Mouse (Mus musculus): ENCODE data around the gene Ndufaf3.

DNA sequence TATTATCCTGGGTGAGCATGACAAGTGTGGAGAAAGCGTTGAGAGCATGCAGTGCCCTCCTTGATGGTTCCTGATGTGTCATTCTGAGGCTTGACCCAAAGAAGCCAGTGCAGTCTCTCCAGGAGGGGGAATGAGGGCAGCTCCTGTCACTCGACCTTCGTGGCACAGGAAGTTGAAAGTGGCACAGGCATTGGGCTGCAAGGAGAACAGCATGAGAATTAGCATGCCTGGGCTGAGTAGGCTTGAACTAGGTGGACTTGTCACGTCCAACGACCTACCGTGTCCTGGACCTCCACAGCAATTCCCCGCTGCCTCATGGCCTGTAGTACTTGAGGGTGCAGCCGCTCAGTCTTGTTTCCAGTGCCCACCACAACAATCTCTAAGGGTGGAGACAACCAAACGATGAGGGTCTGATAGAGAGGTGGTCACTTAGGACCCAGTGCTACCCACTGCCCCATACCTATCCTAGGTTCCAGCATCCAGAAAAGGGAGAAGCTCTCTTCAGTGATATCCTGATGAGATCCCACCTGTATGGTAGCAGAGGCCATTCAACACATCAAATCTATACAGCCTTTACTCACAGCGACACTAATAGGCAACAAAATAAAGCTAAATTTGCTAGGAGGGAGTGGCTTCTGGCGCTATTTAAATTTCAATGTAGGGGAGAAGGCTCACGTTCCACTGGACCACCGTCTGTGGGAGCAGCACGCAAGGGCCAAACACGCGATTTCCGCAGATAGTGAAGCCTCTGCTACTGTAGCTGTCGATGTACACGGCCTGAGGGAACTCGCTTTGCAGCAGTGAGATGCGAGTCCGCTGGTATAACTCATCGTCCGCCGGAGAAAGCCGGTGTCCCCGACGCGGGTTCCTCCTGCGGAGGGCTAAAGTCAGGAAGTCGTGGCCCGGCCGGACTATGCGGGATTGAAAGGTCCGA is 1.1 kb downstream of the Ndufaf3 start:
- TF ChIP-seq CTCF (IDR thresholded peaks at IDR 0.05; ENCODE audit: borderline replicate concordance, insufficient read depth, low read length): no peak
- no peak for TF ChIP-seq POLR2A (IDR thresholded peaks at IDR 0.05; ENCODE audit: low read depth, low read length)

All from embryonic fibroblast, embryonic 13.5 days (primary cell).